Mouse (Mus musculus) C2C12 (cell line): ENCODE data around the gene Lmbr1l.

Source experiments
- CTCF ChIP-seq: IDR thresholded peaks from one replicate; pipeline ENCODE4 v1.5.1; 2011; ENCODE audit not compliant: control insufficient read depth, insufficient read depth, insufficient read length
- FOSL1 ChIP-seq: IDR thresholded peaks from one replicate; pipeline ENCODE4 v1.8.0; 2011; ENCODE audit warnings: mild to moderate bottlenecking, low read length; ENCODE audit not compliant: poor library complexity, insufficient read depth, severe bottlenecking
- USF1 ChIP-seq: IDR thresholded peaks from one replicate; pipeline ENCODE4 v1.6.1; 2011; ENCODE audit warnings: low read depth, mild to moderate bottlenecking, control low read depth, moderate library complexity

- TF ChIP-seq CTCF (no peak), USF1 (no peak), FOSL1 (no peak)
Observed at GRCm38 (mm10) chr15:98959531-98959930, 41.5 kb upstream of the Lmbr1l start.
